Mouse (Mus musculus): Measurements from ENCODE around the gene Pacsin2.
"Not testable (repeated sequence)": the region's sequence is repeated elsewhere in the genome, so short reads cannot be mapped to it uniquely, and the experiment has no call there.

The Pacsin2 gene

GRCm38 (mm10) chr15:83464083-83464904, at the start of gene Pacsin2:
Gene Pacsin2 (minus strand): TSS chr15:83464606.
- DNase-seq (ENCODE audit: low spot score), result peak; percentile 100

- DNase-seq (ENCODE audit: low spot score), result no peak
These were observed 48.3 kb upstream of the Pacsin2 start for GRCm38 (mm10) chr15:83512489-83513281.

GRCm38 (mm10) chr15:83510805-83511405, 46.5 kb upstream of the Pacsin2 start, which contains the start of gene Ttll1:
Gene Ttll1 (minus strand): TSS chr15:83510893.
- peak; percentile 97 for DNase-seq (ENCODE audit: low spot score)

GRCm38 (mm10) chr15:83509950-83510804, 45.8 kb upstream of the Pacsin2 start:
- no peak for DNase-seq (ENCODE audit: low spot score)

- not testable (repeated sequence) for DNase-seq (ENCODE audit: low spot score)
These were observed 37.1 kb upstream of the Pacsin2 start for GRCm38 (mm10) chr15:83501483-83501882.

- DNase-seq (ENCODE audit: low spot score), result peak; percentile 42
These were observed 35.9 kb upstream of the Pacsin2 start for GRCm38 (mm10) chr15:83500352-83500751.

- DNase-seq (ENCODE audit: low spot score), result peak; percentile 50
These were observed 34.9 kb upstream of the Pacsin2 start for GRCm38 (mm10) chr15:83499211-83499755.

- no peak for DNase-seq (ENCODE audit: low spot score)
These were observed 32.9 kb upstream of the Pacsin2 start for GRCm38 (mm10) chr15:83497299-83497698.

GRCm38 (mm10) chr15:83495787-83496367, 31.5 kb upstream of the Pacsin2 start:
- no peak for DNase-seq (ENCODE audit: low spot score)

GRCm38 (mm10) chr15:83495195-83495594, 30.8 kb upstream of the Pacsin2 start:
- no peak for DNase-seq (ENCODE audit: low spot score)

GRCm38 (mm10) chr15:83494572-83494920, 30.1 kb upstream of the Pacsin2 start:
- no peak for DNase-seq (ENCODE audit: low spot score)

GRCm38 (mm10) chr15:83493856-83494571, 29.6 kb upstream of the Pacsin2 start:
- no peak for DNase-seq (ENCODE audit: low spot score)

GRCm38 (mm10) chr15:83491891-83492290, 27.5 kb upstream of the Pacsin2 start:
- peak; percentile 35 for DNase-seq (ENCODE audit: low spot score)

GRCm38 (mm10) chr15:83489471-83489870, 25.1 kb upstream of the Pacsin2 start:
- no peak for DNase-seq (ENCODE audit: low spot score)

- no peak for DNase-seq (ENCODE audit: low spot score)
These were observed 23.2 kb upstream of the Pacsin2 start for GRCm38 (mm10) chr15:83487477-83488115.

- no peak for DNase-seq (ENCODE audit: low spot score)
These were observed 19.9 kb upstream of the Pacsin2 start for GRCm38 (mm10) chr15:83484311-83484710.

GRCm38 (mm10) chr15:83483482-83483881, 19.1 kb upstream of the Pacsin2 start:
- DNase-seq (ENCODE audit: low spot score), result no peak

- DNase-seq (ENCODE audit: low spot score), result no peak
These were observed 18.3 kb upstream of the Pacsin2 start for GRCm38 (mm10) chr15:83482645-83483224.

- DNase-seq (ENCODE audit: low spot score), result no peak
These were observed 16.9 kb upstream of the Pacsin2 start for GRCm38 (mm10) chr15:83481236-83481780.
